Mouse (Mus musculus) adrenal gland, adult 8-10 months (tissue): ENCODE data around the gene Chmp6. TPM values are rescaled to one million over a fixed set of nuclear protein-coding genes. Genes with fewer than 3 reads are reported as not detected.
A peak's percentile ranks its signal among the peaks of the same experiment; 100 is the strongest.

Source experiments
- DNase-seq: peaks from one replicate; pipeline ENCODE4 v3.0.0; 2022
- total RNA-seq, 4 experiments: library from RNA; stranded (reverse); gene quantifications; 2 replicates each; pipeline ENCODE4 v1.2.4; 2022

Gene Chmp6
- total RNA-seq, 4 experiments from 2014 or later = 36.1 to 46.8 (median 45.7) TPM

GRCm38 (mm10) chr11:119909436-119909835 is 3.8 kb upstream of the Chmp6 start:
- no peak for DNase-seq

DNA sequence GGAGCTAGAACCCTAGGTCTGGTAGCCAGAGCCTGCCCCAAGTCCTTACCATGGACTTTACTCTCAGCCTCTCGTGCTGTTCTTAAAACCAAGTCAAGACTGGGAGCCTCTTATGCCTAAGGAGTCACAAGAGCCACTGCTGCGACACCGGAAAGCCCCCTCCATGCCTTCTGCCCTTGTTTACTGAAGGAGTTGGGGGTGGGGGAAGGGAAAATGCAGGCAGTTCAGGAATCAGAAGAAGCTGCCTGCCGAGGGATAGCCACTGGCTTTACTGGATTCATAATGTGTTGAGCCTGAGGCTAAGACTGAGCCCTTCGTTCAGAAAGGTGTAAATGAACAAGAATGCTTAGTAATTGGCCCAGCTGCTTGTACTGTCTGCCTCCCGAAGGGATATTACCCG is 396 bp upstream of the Chmp6 start:
- DNase-seq = no peak

DNA sequence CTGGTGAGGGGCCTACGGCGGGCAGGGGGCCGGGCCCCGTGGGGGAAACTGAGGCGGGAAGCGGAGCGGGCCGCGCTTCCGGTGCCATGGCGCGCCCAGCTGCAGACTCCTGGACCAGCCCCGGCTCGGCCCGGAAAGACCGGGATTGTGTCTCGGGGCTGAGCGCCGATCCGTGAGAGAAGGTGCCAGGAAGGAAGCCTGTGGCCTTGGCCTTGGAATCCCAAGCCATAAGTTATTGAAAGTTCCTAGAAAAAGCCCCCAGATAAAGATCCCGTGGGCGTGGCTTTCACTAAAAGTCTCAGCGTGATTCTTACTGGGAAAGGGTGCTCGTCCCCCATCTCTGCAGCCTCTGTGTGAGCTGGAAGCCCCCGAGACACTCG is 684 bp downstream of the Chmp6 start:
- DNase-seq = no peak

- DNase-seq = no peak
These were observed 1.1 kb downstream of the Chmp6 start for GRCm38 (mm10) chr11:119914381-119914780.

DNA sequence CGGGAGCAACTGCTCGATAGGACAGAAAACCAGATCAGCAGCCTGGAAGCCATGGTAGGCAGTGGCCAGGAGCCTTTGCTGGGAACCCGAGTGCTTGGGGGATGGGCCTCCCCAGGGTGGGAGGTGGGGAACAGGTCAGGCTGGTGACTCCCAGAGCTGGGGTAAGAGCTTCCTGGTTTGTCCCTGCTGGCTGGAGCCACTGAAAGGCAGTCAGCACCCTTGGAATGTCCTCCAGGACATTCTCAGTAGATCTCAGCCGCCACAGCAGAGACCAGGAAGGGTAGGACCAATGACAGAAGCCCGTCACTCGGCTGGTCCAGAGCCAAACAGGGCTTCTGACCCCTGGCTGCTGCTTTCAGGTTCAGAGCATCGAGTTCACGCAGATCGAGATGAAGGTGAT is 2.4 kb downstream of the Chmp6 start:
- DNase-seq = no peak

- peak; percentile 56 for DNase-seq
These were observed 3.0 kb downstream of the Chmp6 start for GRCm38 (mm10) chr11:119916102-119916790.

- DNase-seq = no peak
These were observed 3.7 kb downstream of the Chmp6 start for GRCm38 (mm10) chr11:119916834-119917469.

GRCm38 (mm10) chr11:119918521-119918920 is 5.3 kb downstream of the Chmp6 start:
- no peak for DNase-seq

- no peak for DNase-seq
These were observed 6.2 kb downstream of the Chmp6 start for GRCm38 (mm10) chr11:119919432-119919831.

- no peak for DNase-seq
These were observed 6.7 kb downstream of the Chmp6 start for GRCm38 (mm10) chr11:119919897-119920296.

DNA sequence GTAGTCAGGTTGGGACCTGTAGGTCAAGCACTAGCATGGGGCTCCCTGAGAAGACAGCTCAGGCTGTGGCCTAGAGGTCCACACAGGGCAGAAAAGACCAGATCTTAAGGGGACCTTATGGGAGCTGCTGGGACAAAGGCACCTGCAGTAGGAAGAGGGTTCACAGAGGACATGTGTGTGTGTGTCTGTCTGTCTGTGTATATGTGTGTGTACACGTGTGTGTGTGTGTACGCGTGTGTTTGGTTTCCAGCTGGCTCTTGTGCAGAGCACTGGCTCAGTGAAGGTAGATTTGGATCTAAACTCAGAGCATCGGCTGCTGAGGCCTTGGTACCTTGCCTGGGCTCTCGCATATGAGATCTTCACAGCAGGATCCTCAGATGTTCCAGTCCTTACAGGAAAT is 7.4 kb downstream of the Chmp6 start:
- no peak for DNase-seq

DNA sequence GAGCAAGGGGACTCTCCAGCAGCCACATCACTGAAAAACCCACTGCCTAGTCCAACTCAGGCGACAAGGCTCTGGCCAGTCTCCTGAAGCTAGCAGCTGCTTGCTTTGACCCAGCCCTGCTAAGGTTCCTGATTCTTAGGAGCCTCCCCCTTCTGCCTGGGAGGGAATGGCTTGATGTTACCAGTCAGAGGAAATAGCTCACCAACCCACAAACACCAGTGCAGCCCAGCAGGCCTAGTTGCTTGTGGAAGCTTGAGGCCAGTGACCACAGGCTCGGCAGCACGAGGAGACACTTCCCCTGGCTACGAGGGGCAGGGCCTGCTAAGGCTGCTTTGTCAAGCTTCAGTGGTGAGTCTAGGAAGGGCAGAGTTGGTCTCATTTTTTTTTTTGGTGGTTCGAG is 11.9 kb downstream of the Chmp6 start:
- no peak for DNase-seq

GRCm38 (mm10) chr11:119926762-119927161 is 13.5 kb downstream of the Chmp6 start:
- DNase-seq = no peak

DNA sequence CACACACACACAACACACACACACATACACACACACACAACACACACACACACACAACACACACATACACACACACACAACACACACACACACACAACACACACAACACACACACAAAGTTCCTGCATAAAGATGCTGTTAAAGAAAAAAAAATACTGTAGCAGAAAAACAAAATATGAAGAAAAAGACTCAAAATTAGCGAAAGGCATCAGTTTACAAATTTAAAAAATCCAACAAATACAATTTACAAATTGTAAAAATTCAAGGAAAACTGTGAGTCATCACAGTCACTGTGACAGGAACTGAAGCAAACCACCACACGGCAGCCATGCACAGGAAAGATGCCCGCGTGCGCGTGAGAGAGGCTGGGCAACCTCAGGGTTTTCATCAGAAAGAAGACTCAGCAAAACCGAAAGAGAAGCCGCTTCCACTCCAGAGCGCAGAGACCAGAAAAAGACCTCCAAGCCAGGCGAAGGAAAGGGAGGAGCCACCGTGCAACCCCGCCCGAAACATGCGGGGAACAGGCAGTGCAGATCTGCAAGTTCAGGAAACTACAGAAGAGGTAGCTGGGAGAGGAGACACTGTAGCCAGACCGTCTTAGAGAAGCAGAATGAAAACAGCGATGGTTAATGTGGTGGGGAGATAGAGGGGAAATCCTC is 14.9 kb downstream of the Chmp6 start:
- no peak for DNase-seq

- DNase-seq = no peak
These were observed 16.5 kb downstream of the Chmp6 start for GRCm38 (mm10) chr11:119929603-119930265.

GRCm38 (mm10) chr11:119931809-119932208 is 18.6 kb downstream of the Chmp6 start:
- no peak for DNase-seq

DNA sequence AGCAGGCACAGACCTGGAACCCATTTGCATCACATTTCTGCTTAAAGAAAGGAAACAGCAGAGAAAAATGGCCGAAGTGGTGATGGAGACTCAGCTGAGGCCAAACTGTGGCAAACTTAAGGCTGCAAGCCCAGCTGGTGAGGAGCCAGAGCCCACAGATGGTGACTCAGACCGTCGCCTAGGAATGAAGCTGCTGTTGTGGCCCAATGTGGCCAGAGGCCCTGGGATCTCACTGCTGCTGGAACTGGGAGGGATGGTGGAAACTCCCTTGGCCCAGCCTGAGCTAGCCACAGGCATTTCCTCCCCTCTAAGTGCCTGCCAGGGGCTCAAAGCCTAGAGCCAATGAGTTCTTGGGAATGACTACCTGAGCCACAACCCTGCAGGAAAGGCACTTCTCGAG is 19.9 kb downstream of the Chmp6 start:
- DNase-seq = no peak

GRCm38 (mm10) chr11:119933819-119934583 is 20.8 kb downstream of the Chmp6 start:
- no peak for DNase-seq

DNA sequence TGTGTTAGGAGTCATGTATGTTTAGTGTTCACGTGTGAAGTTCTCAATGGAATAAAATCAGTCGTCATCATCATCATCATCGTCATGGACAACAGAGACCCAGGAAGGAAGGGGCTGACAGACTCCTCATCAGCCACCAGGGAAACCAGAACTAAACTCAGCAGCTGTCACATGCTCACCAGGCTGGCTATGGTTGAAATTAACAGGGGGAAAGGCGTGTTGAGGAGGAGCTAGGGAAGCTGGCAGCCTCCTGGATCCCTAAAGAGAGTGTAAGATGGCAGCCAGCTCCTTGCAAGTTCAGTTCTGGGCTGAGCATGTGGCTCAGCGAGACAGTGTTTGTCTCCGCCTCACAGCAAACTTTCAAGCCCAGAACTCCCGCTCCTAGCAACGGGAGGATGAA is 21.5 kb downstream of the Chmp6 start:
- DNase-seq = no peak

- peak; percentile 50 for DNase-seq
These were observed 22.2 kb downstream of the Chmp6 start for GRCm38 (mm10) chr11:119935457-119935856.

GRCm38 (mm10) chr11:119936456-119936855 is 23.2 kb downstream of the Chmp6 start:
- DNase-seq = no peak

GRCm38 (mm10) chr11:119937216-119937615 is 24.0 kb downstream of the Chmp6 start:
- no peak for DNase-seq
